Mouse (Mus musculus): ENCODE results near the gene Rraga.
"Not testable (repeated sequence)": the region's sequence is repeated elsewhere in the genome, so short reads cannot be mapped to it uniquely, and the experiment has no call there.

GRCm38 (mm10) chr4:86626496-86626895, 51.0 kb downstream of the Rraga start:
- not testable (repeated sequence) for TF ChIP-seq USF2 (IDR thresholded peaks at IDR 0.05; ENCODE audit: borderline replicate concordance in 1 of 2, insufficient read depth in 1 of 2, low read depth in 1 of 2, low read length in 2 of 2); POLR2A (IDR thresholded peaks at IDR 0.05; ENCODE audit: control insufficient read depth in 1 of 2, insufficient read depth in 1 of 2, low read depth in 1 of 2, low read length in 2 of 2, poor library complexity in 1 of 2); CTCF (IDR thresholded peaks at IDR 0.05 in 2 of 3, conservative IDR thresholded peaks at IDR 0.05 in 1 of 3; ENCODE audit: control insufficient read depth in 1 of 3, insufficient read depth in 1 of 3, low read depth in 2 of 3, low read length in 3 of 3, poor library complexity in 1 of 3, severe bottlenecking in 1 of 3)

All from MEL (cell line).